Mouse (Mus musculus) limb, embryonic 15.5 days (tissue): ENCODE results near the gene Nfya. TPM values are rescaled to one million over a fixed set of nuclear protein-coding genes. Genes with fewer than 3 reads are reported as not detected.
A peak's percentile ranks its signal among the peaks of the same experiment; 100 is the strongest.

ENCODE experiments used
- ATAC-seq: fragments of 200-750 bp; cut with Nextera tagmentation; 2 replicates; pipeline ENCODE4 v1.8.0; 2017; ENCODE audit warnings: low read depth, moderate TSS enrichment; ENCODE audit not compliant: insufficient number of reproducible peaks, low FRiP score, low TSS enrichment
- H3K27ac ChIP-seq: fragments of 300-500 bp; sonication (generic); 2 replicates; pipeline ENCODE4 v1.5.1; 2015; ENCODE audit warnings: moderate library complexity, mild to moderate bottlenecking, inconsistent platforms
- H3K27me3 ChIP-seq: fragments of 300-500 bp; sonication (generic); 2 replicates; pipeline ENCODE4 v1.6.1; 2015; ENCODE audit warnings: inconsistent platforms
- H3K36me3 ChIP-seq: fragments of 300-500 bp; sonication (generic); 2 replicates; pipeline ENCODE4 v1.6.1; 2015; ENCODE audit warnings: inconsistent platforms
- H3K4me1 ChIP-seq: fragments of 300-500 bp; sonication (generic); 2 replicates; pipeline ENCODE4 v1.6.1; 2015; ENCODE audit warnings: inconsistent platforms
- H3K4me2 ChIP-seq: fragments of 300-500 bp; sonication (generic); 2 replicates; pipeline ENCODE4 v1.6.1; 2015; ENCODE audit warnings: mild to moderate bottlenecking, inconsistent platforms
- H3K4me3 ChIP-seq: fragments of 300-500 bp; sonication (generic); 2 replicates; pipeline ENCODE4 v1.5.1; 2015; ENCODE audit warnings: mild to moderate bottlenecking, inconsistent platforms
- H3K9ac ChIP-seq: fragments of 300-500 bp; sonication (generic); 2 replicates; pipeline ENCODE4 v1.6.1; 2015; ENCODE audit warnings: inconsistent platforms
- H3K9me3 ChIP-seq: fragments of 300-500 bp; sonication (generic); 2 replicates; pipeline ENCODE4 v1.6.1; 2016; ENCODE audit warnings: inconsistent platforms
- WGBS: fragments of 180-500 bp; shearing (Covaris S2); methylation state at CpG from one replicate; pipeline ENCODE4 v1.1.7; 2015; 5-methylcytosine and 5-hydroxymethylcytosine counted together
- polyA plus RNA-seq: library from polyadenylated mRNA; unstranded; fragments of >200 nt; fragmentation: Nextera tagmentation; extraction: Ambion mirVana; gene quantifications from 2 replicates; pipeline ENCODE4 v1.2.1, GENCODE M21; 2015

The Nfya gene
- 13.6 and 13.9 TPM in 2 replicates for polyA plus RNA-seq

- Histone ChIP-seq H3K4me3 (peak within 1 kb of the TSS; percentile 87), H3K9ac (peak within 1 kb of the TSS; percentile 99), H3K4me1 (peaks cover 23% of the 10 kb centered on the region), H3K36me3 (peaks cover 17% of the 10 kb centered on the region), H3K9me3 (no peaks in the 10 kb centered on the region), H3K27me3 (no peaks in the 10 kb centered on the region), H3K27ac (peak within 1 kb of the TSS; percentile 100), H3K4me2 (peak within 1 kb of the TSS; percentile 60)
- WGBS, result under 1% methylated on average over 84 of the region's 84 CpGs
- ATAC-seq, result peak; percentile 98
Observed at GRCm38 (mm10) chr17:48409380-48410298, at the start of gene Nfya, which contains the start of gene Oard1. TSS of gene Nfya (minus strand) at chr17:48409906. TSS of gene Oard1 (plus strand) at chr17:48410014.

GRCm38 (mm10) chr17:48457971-48458653, 48.4 kb upstream of the Nfya start:
- Histone ChIP-seq H3K4me1 (no peaks in the 10 kb centered on the region), H3K9me3 (no peaks in the 10 kb centered on the region), H3K4me3 (no peak overlapping the region), H3K36me3 (no peaks in the 10 kb centered on the region), H3K9ac (no peak overlapping the region), H3K27ac (no peak overlapping the region), H3K27me3 (no peaks in the 10 kb centered on the region), H3K4me2 (no peak overlapping the region)
- 68% methylated on average over 13 of the region's 13 CpGs for WGBS
- ATAC-seq, result no peak

- no peaks in the 10 kb centered on the region for H3K36me3 ChIP-seq
- H3K4me3 ChIP-seq, result no peak overlapping the region
- H3K4me1 ChIP-seq, result no peaks in the 10 kb centered on the region
- no peak overlapping the region for H3K4me2 ChIP-seq
- H3K9ac ChIP-seq, result no peak overlapping the region
- no peaks in the 10 kb centered on the region for H3K27me3 ChIP-seq
- no peak overlapping the region for H3K27ac ChIP-seq
- 89% methylated on average over 2 of the region's 2 CpGs for WGBS
- no peaks in the 10 kb centered on the region for H3K9me3 ChIP-seq
- ATAC-seq, result no peak
Observed at GRCm38 (mm10) chr17:48455955-48456354, 46.2 kb upstream of the Nfya start.

GRCm38 (mm10) chr17:48454688-48455087, 45.0 kb upstream of the Nfya start, which contains the start of gene Unc5cl:
TSS of gene Unc5cl (plus strand) at chr17:48454901.
- Histone ChIP-seq H3K9me3 (no peaks in the 10 kb centered on the region), H3K4me3 (no peak within 1 kb of the TSS), H3K36me3 (no peaks in the 10 kb centered on the region), H3K9ac (no peak within 1 kb of the TSS), H3K27me3 (no peaks in the 10 kb centered on the region), H3K27ac (no peak within 1 kb of the TSS), H3K4me1 (no peaks in the 10 kb centered on the region), H3K4me2 (no peak within 1 kb of the TSS)
- WGBS, result 53% methylated on average over 11 of the region's 11 CpGs
- ATAC-seq, result no peak

GRCm38 (mm10) chr17:48454190-48454589, 44.5 kb upstream of the Nfya start:
- WGBS, result 55% methylated on average over 7 of the region's 7 CpGs
- Histone ChIP-seq H3K4me1 (no peaks in the 10 kb centered on the region), H3K9me3 (no peaks in the 10 kb centered on the region), H3K4me3 (no peak overlapping the region), H3K4me2 (no peak overlapping the region), H3K9ac (no peak overlapping the region), H3K36me3 (no peaks in the 10 kb centered on the region), H3K27ac (no peak overlapping the region), H3K27me3 (no peaks in the 10 kb centered on the region)
- no peak for ATAC-seq

GRCm38 (mm10) chr17:48453489-48453888, 43.8 kb upstream of the Nfya start:
- WGBS, result 67% methylated on average over 7 of the region's 7 CpGs
- no peaks in the 10 kb centered on the region for H3K4me1 ChIP-seq

GRCm38 (mm10) chr17:48451753-48452444, 42.2 kb upstream of the Nfya start:
- 67% methylated on average over 9 of the region's 9 CpGs for WGBS
- no peak overlapping the region for H3K9ac ChIP-seq
- no peak overlapping the region for H3K27ac ChIP-seq

More at GRCm38 (mm10) chr17:48453489-48453888, 43.8 kb upstream of the Nfya start:
- H3K4me3 ChIP-seq, result no peak overlapping the region
- H3K9me3 ChIP-seq, result no peaks in the 10 kb centered on the region
- no peak for ATAC-seq
- no peak overlapping the region for H3K27ac ChIP-seq
- no peak overlapping the region for H3K9ac ChIP-seq
- H3K4me2 ChIP-seq, result no peak overlapping the region
- H3K27me3 ChIP-seq, result no peaks in the 10 kb centered on the region
- H3K36me3 ChIP-seq, result no peaks in the 10 kb centered on the region

GRCm38 (mm10) chr17:48451353-48451675, 41.6 kb upstream of the Nfya start, which contains the start of gene Tspo2:
TSS of gene Tspo2 (minus strand) at chr17:48451522.
- ATAC-seq, result no peak
- Histone ChIP-seq H3K4me1 (no peaks in the 10 kb centered on the region), H3K9ac (no peak within 1 kb of the TSS), H3K4me2 (no peak within 1 kb of the TSS), H3K27ac (no peak within 1 kb of the TSS), H3K9me3 (no peaks in the 10 kb centered on the region), H3K36me3 (no peaks in the 10 kb centered on the region), H3K4me3 (no peak within 1 kb of the TSS), H3K27me3 (no peaks in the 10 kb centered on the region)
- 54% methylated on average over 7 of the region's 7 CpGs for WGBS

More at GRCm38 (mm10) chr17:48451753-48452444, 42.2 kb upstream of the Nfya start:
- no peak for ATAC-seq
- Histone ChIP-seq H3K27me3 (no peaks in the 10 kb centered on the region), H3K4me1 (no peaks in the 10 kb centered on the region), H3K4me3 (no peak overlapping the region), H3K36me3 (no peaks in the 10 kb centered on the region), H3K4me2 (no peak overlapping the region), H3K9me3 (no peaks in the 10 kb centered on the region)

- H3K27ac ChIP-seq, result no peak overlapping the region
- no peak overlapping the region for H3K9ac ChIP-seq
- H3K4me1 ChIP-seq, result no peaks in the 10 kb centered on the region
- H3K27me3 ChIP-seq, result no peaks in the 10 kb centered on the region
- no peak overlapping the region for H3K4me3 ChIP-seq
- no peaks in the 10 kb centered on the region for H3K36me3 ChIP-seq
- ATAC-seq, result no peak
- H3K9me3 ChIP-seq, result no peaks in the 10 kb centered on the region
- no peak overlapping the region for H3K4me2 ChIP-seq
- 83% methylated on average over 13 of the region's 13 CpGs for WGBS
Observed at GRCm38 (mm10) chr17:48450666-48451352, 41.1 kb upstream of the Nfya start.

- 67% methylated on average over 8 of the region's 8 CpGs for WGBS
- H3K36me3 ChIP-seq, result no peaks in the 10 kb centered on the region
- H3K4me3 ChIP-seq, result no peak overlapping the region
- H3K27ac ChIP-seq, result no peak overlapping the region
- no peaks in the 10 kb centered on the region for H3K9me3 ChIP-seq
- no peaks in the 10 kb centered on the region for H3K27me3 ChIP-seq
- no peak for ATAC-seq
- no peak overlapping the region for H3K4me2 ChIP-seq
- no peak overlapping the region for H3K9ac ChIP-seq
- no peaks in the 10 kb centered on the region for H3K4me1 ChIP-seq
Observed at GRCm38 (mm10) chr17:48447675-48448074, 38.0 kb upstream of the Nfya start.

- 70% methylated on average over 16 of the region's 16 CpGs for WGBS
- no peak for ATAC-seq
Observed at GRCm38 (mm10) chr17:48443542-48444145, 33.9 kb upstream of the Nfya start.

More at GRCm38 (mm10) chr17:48443542-48444145, 33.9 kb upstream of the Nfya start:
- H3K4me3 ChIP-seq, result no peak overlapping the region
- H3K36me3 ChIP-seq, result no peaks in the 10 kb centered on the region
- no peak overlapping the region for H3K9ac ChIP-seq
- H3K4me2 ChIP-seq, result no peak overlapping the region
- no peaks in the 10 kb centered on the region for H3K27me3 ChIP-seq
- H3K4me1 ChIP-seq, result no peaks in the 10 kb centered on the region
- H3K27ac ChIP-seq, result no peak overlapping the region
- H3K9me3 ChIP-seq, result no peaks in the 10 kb centered on the region
